Mouse (Mus musculus) limb, embryonic 11.5 days (tissue): ENCODE measurements around the gene Vmn1r3. TPM values are rescaled to one million over a fixed set of nuclear protein-coding genes. Genes with fewer than 3 reads are reported as not detected.
"Not testable (repeated sequence)": the region's sequence is repeated elsewhere in the genome, so short reads cannot be mapped to it uniquely, and the experiment has no call there.

Experiments
- ATAC-seq: fragments of 200-750 bp; cut with Nextera tagmentation; 2 replicates; pipeline ENCODE4 v1.8.0; 2017; ENCODE audit warnings: low read depth; ENCODE audit not compliant: insufficient number of reproducible peaks, low FRiP score, low TSS enrichment
- DNase-seq: peaks from one replicate; pipeline ENCODE4 v3.0.0-alpha.2; 2015; ENCODE audit warnings: low spot score
- H3K27ac ChIP-seq: fragments of 300-500 bp; sonication (generic); replicated peaks from 2 replicates; pipeline ENCODE4 v1.5.1; 2014; ENCODE audit warnings: low read depth, mild to moderate bottlenecking, low read length
- H3K27me3 ChIP-seq: fragments of 300-500 bp; sonication (generic); 2 replicates; pipeline ENCODE4 v1.6.1; 2014; ENCODE audit warnings: mild to moderate bottlenecking, low read length, mixed read lengths; ENCODE audit not compliant: control insufficient read depth, insufficient read depth
- H3K36me3 ChIP-seq: fragments of 300-500 bp; sonication (generic); 2 replicates; pipeline ENCODE4 v1.6.1; 2014; ENCODE audit warnings: mild to moderate bottlenecking, low read length, moderate library complexity, mixed read lengths; ENCODE audit not compliant: control insufficient read depth, insufficient read depth
- H3K4me1 ChIP-seq: fragments of 300-500 bp; sonication (generic); 2 replicates; pipeline ENCODE4 v1.6.1; 2014; ENCODE audit warnings: low read length, mixed read lengths; ENCODE audit not compliant: control insufficient read depth, insufficient read depth
- H3K4me2 ChIP-seq: fragments of 300-500 bp; sonication (generic); 2 replicates; pipeline ENCODE4 v1.6.1; 2014; ENCODE audit warnings: low read depth, mild to moderate bottlenecking, moderate library complexity; ENCODE audit not compliant: severe bottlenecking
- H3K4me3 ChIP-seq: fragments of 300-500 bp; sonication (generic); 2 replicates; pipeline ENCODE4 v1.5.1; 2014; ENCODE audit warnings: low read depth, low read length
- H3K9ac ChIP-seq: fragments of 300-500 bp; sonication (generic); 2 replicates; pipeline ENCODE4 v1.6.1; 2014; ENCODE audit warnings: mild to moderate bottlenecking, low read length
- H3K9me3 ChIP-seq: fragments of 300-500 bp; sonication (generic); 2 replicates; pipeline ENCODE4 v1.6.1; 2016; ENCODE audit warnings: low read length; ENCODE audit not compliant: control insufficient read depth
- WGBS: fragments of 180-500 bp; shearing (Covaris S2); extraction: QIAGEN DNeasy Blood & Tissue Kit; methylation state at CpG from one replicate; pipeline ENCODE4 v1.1.7; 2014; 5-methylcytosine and 5-hydroxymethylcytosine counted together
- polyA plus RNA-seq: library from polyadenylated mRNA; unstranded; fragments of >200 nt; fragmentation: Nextera tagmentation; extraction: Ambion mirVana; gene quantifications from 2 replicates; pipeline ENCODE4 v1.2.1, GENCODE M21; 2014

The Vmn1r3 gene
- polyA plus RNA-seq, 1 experiment from 2014 or later = not detected

DNA sequence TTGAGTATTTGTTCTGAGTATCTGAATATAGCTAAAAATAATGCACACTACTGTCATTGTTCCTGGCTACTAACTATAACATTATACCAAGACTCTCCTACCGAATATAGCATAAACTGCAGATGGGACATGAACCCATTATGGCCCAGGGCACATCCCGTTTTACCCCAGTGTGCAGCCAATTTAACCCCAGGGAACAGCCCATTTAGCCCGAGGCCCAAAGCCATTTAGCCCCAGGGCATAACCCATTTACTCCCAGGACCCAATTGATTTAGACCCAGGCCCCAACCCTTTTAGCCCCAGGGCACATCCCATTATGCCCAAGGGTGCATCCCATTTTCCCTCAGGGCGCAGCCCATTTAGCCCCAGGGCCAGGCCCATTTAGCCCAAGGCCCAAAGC is 10.6 kb downstream of the Vmn1r3 start:
- not testable (repeated sequence) for ATAC-seq, H3K4me1 ChIP-seq, H3K9ac ChIP-seq, H3K4me2 ChIP-seq, H3K27me3 ChIP-seq, H3K27ac ChIP-seq, H3K4me3 ChIP-seq, H3K36me3 ChIP-seq
- DNase-seq = peak; percentile 20
- WGBS = 78% methylated on average over 4 of the region's 4 CpGs
- peaks cover 27% of the 10 kb centered on the region for H3K9me3 ChIP-seq

DNA sequence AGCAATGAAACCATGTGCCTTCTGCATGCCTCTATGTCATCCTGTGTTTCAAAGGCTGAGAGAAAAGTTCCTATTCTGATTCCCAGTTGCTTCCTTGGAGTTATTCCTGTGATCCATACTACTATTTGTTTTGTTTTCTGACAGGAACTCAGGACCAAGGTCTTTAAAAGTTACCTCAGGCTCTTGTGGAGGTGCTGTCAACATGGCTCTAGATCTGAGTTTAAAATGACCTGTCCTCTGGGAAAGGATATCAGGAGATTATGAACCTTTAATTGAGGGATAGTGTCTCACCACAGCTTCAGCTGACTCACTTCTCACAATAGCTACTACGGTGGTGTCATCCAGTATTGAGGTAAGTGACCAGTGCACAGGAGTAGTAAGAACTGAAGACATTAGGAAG is 18.1 kb downstream of the Vmn1r3 start, which contains the start of gene Vmn1r2:
TSS of gene Vmn1r2 (plus strand) at position 301 of the 400 bp plus-strand sequence.
- not testable (repeated sequence) for H3K4me3 ChIP-seq, H3K36me3 ChIP-seq, H3K27me3 ChIP-seq, H3K9me3 ChIP-seq, H3K27ac ChIP-seq, H3K9ac ChIP-seq, H3K4me1 ChIP-seq, DNase-seq, ATAC-seq, H3K4me2 ChIP-seq
- WGBS = no CpG with 5 or more reads among the region's 1 CpGs

- Histone ChIP-seq H3K27ac (no peak overlapping the region), H3K4me1 (no peaks in the 10 kb centered on the region), H3K27me3 (no peaks in the 10 kb centered on the region), H3K36me3 (no peaks in the 10 kb centered on the region), H3K9me3 (peaks cover 4% of the 10 kb centered on the region), H3K4me2 (no peak overlapping the region), H3K4me3 (no peak overlapping the region), H3K9ac (no peak overlapping the region)
- DNase-seq (peak; percentile 21), ATAC-seq (no peak)
- 87% methylated on average over 4 of the region's 4 CpGs for WGBS
These were observed 20.1 kb downstream of the Vmn1r3 start for GRCm38 (mm10) chr4:3165046-3165445.

GRCm38 (mm10) chr4:3164429-3164828 is 20.7 kb downstream of the Vmn1r3 start:
- not testable (repeated sequence) for H3K4me3 ChIP-seq, H3K9me3 ChIP-seq, H3K27ac ChIP-seq, H3K4me1 ChIP-seq, DNase-seq, ATAC-seq, H3K27me3 ChIP-seq, H3K4me2 ChIP-seq, H3K36me3 ChIP-seq, H3K9ac ChIP-seq

DNA sequence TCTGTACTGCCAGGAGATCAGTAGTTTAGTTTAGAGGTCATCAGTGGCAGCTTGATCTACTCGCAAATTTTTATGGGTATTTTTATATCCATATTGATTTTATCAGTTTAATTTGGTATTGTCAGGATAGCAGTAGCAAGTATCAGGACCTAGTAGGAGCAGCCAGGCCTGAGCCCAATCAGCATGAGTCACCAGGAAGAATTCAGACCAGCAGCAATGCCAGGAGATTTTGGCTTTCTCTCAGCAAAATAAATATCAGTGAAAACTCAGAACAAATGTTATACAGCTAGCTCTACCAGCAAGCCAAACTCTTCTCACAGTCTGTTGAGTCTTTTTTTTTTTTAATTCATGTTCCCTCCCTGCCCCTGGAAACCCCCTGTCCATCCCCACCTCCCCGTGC is 31.8 kb downstream of the Vmn1r3 start:
- H3K27me3 ChIP-seq, H3K4me2 ChIP-seq, H3K9me3 ChIP-seq, H3K4me3 ChIP-seq, H3K9ac ChIP-seq, ATAC-seq, H3K36me3 ChIP-seq, H3K27ac ChIP-seq, H3K4me1 ChIP-seq, DNase-seq: not testable (repeated sequence)
- WGBS = 73% methylated on average over 2 of the region's 2 CpGs

DNA sequence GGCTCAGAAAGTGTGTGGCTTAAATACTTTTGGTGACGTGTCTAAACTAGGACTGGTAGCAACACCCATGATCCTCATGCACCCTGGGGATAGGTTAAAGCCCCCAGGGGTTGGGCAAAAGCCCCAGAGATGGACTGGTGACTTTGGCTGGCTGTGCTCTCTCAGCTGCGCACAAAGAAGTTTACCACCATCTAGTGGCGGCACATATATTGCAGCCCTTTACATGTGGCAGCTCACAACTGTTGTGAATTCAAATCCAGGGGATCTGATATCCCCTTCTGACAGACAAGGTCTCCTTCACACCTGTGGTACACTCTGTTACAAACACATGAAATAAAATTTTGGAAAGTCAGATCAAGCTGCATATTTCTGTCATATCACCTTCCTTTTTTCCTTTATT is 37.2 kb downstream of the Vmn1r3 start:
- not testable (repeated sequence) for H3K27ac ChIP-seq, H3K27me3 ChIP-seq, H3K9me3 ChIP-seq, H3K4me2 ChIP-seq, ATAC-seq, H3K4me1 ChIP-seq, H3K9ac ChIP-seq, H3K36me3 ChIP-seq, DNase-seq, H3K4me3 ChIP-seq
- WGBS = no CpG with 5 or more reads among the region's 3 CpGs

Other genes with a start within 250 kb of the Vmn1r3 start
- gene Vmn1r2, start 18.0 kb downstream of the Vmn1r3 start, polyA plus RNA-seq = not detected in 2 replicates